Mouse (Mus musculus) right cerebral cortex, postnatal 10 days (tissue): ENCODE measurements around the gene Olfr557.
A peak's percentile ranks its signal among the peaks of the same experiment; 100 is the strongest.

Experiments
- DNase-seq, 2 experiments: peaks; one replicate each; pipeline ENCODE4 v3.0.0; 2021; ENCODE audit warnings: low spot score in 2 of 2

Gene Olfr557

DNA sequence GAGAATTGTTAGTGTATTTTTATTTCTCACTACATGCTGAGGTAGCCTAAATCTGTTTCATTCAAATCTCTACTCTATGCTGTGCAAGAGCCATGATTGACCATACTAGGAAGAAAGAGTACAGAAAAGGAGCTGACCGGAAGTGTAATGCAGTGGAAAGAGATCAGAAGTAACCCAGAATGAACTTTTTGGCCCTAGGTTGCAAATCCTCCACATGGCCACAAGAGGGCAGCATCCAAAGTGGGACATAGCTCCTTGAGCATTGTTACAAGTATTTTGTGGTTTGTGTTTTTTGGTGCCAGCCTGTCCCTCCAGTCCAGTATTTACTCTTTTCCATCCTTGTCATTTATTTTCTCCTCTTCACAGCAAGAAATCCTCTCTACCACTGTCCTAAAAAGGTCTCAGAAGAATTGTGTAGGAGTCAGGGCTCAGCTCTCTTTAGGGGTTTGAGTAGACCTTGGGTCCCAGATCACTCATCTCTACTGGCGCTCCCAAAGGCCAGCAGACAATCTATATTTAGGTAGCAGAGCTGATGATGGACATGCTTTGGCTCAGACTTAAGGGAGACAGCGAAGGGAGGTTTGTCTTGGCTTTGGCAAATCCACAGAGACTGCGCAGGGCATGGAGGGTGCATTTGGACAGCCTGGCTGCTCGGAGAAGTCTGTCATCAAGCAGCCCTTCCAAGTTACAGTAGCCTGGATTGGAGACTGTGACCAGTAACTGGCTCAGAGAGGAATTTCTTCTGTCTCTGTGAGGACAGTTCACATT, at the start of gene Olfr557:
Gene Olfr557, plus strand, starts transcription at position 553 of the 768 bp plus-strand sequence.
- DNase-seq: peak in 1 of 2 experiments; percentile 43

DNA sequence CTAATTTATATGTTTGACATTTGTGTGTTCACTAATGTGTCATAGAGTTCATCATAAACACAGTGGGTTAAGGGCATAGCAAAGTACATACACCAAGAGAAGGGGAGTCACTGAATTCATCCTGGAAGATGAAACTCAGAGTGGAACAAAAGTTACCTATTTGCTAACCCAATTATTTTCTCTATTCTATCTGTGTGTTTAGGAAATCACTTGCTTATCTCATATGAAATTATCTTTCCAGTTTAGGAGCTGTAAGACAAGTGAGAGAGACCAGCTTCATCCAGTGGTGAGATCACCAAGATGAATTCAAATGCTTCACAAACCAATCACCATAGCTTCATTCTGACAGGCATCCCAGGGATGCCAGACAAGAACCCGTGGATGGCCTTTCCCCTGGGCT, 37.2 kb upstream of the Olfr557 start, which contains the start of gene Olfr555:
Gene Olfr555, plus strand, starts transcription at position 301 of the 400 bp plus-strand sequence.
- no peak for DNase-seq

GRCm38 (mm10) chr7:102664599-102664998, 31.1 kb upstream of the Olfr557 start, which contains the start of gene Olfr556:
Gene Olfr556 (plus strand): TSS chr7:102664899.
- DNase-seq: no peak

- DNase-seq: no peak
Observed at GRCm38 (mm10) chr7:102665378-102665777, 30.3 kb upstream of the Olfr557 start.

- no peak for DNase-seq
Observed at GRCm38 (mm10) chr7:102676225-102676624, 19.5 kb upstream of the Olfr557 start.

- no peak for DNase-seq
Observed at GRCm38 (mm10) chr7:102681916-102682315, 13.8 kb upstream of the Olfr557 start.

GRCm38 (mm10) chr7:102686944-102687501, 8.7 kb upstream of the Olfr557 start, which contains the start of gene Trim68:
Gene Trim68 (minus strand): TSS chr7:102687327.
- DNase-seq: peak; percentile 94 to 96

DNA sequence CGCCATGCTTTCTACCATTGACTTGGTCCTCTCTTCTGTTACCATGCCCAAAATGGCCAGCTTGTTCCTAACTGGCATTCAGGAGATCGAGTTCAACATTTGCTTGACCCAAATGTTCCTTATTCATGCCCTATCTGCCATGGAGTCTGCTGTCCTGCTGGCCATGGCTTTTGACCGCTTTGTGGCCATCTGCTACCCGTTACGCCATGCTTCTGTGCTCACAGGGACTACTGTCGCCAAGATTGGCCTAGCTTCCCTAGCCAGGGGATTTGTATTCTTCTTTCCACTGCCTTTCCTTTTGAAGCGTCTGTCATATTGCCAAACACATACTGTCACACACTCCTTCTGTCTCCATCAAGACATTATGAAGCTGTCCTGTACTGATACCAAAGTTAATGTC, 2.8 kb downstream of the Olfr557 start:
- DNase-seq: no peak

GRCm38 (mm10) chr7:102701915-102702314, 6.2 kb downstream of the Olfr557 start, which contains the start of gene Olfr558:
Gene Olfr558 (plus strand): TSS chr7:102702215.
- no peak for DNase-seq

DNA sequence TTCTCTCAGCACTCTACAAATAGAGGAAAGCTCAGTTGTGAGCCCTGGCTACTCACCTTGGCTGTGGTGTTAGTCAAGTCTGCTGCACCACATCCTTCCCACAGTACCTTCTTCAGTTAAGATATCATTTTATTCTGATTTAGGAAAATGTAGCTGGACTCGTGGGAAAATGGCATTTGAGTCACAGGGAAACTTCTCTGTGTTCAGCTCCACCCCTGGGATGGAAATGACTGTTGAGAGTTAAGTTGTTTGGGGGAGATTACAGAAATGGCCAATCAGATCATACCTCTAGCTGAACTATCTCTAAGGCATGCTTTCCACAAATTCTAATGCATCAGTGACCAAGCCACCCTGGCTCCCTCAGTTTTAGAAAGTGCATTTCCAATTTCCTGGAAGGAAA, 23.3 kb downstream of the Olfr557 start, which contains the start of gene Olfr33:
Gene Olfr33, minus strand, starts transcription at position 101 of the 400 bp plus-strand sequence.
- DNase-seq: no peak

GRCm38 (mm10) chr7:102727391-102727790, 31.7 kb downstream of the Olfr557 start, which contains the start of gene Olfr559:
Gene Olfr559 (minus strand): TSS chr7:102727491.
- no peak for DNase-seq

DNA sequence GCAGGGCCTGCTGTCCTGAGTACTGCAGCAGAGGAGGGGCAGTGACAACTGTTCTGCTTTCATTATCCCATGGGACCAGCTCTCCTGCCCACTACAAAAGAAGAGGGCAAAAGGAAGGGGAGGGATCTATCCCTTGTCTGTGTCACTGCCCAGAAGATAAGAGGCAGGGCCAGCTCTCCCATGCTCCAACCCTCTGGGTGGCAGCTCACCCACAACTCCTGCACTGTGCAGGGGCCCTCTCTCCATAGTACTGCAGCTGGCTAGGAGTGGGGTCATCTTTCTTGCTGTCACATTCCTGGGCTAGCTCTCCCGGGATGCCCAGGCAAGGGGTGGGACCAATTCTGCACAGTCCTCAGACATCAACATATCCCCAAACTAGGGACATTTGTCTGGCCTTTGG, 38.1 kb downstream of the Olfr557 start:
- DNase-seq: no peak

DNA sequence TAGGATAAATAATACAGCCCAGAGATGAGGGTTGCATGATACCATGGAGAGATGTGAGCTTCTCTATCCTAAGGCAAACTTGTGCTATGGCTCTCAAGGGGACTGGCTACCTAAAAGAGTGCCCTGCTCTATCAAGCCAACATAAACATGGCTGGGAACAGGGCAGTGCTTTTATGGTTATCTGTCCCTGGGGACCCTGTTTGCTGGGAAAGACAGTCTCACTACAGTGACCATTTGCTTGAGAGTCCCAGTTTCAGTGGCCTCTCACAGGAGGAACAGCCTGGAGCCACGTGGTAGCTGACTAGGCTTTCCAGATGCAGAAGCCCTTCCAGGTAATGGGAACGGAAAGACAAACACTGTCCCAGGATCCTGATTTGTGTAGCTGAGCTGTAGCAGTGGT, 42.0 kb downstream of the Olfr557 start:
- no peak for DNase-seq
